Mouse (Mus musculus) ES-E14 (cell line): ENCODE measurements at regions not wholly inside any gene's neighbourhood (a gene's known extent, or its start where the extent isn't known, plus 50 kb on each side); places are given as distances from the start of the nearest gene placed in this dataset.

Experiments used
- CHD2 ChIP-seq: IDR thresholded peaks from 2 replicates; pipeline ENCODE4 v1.6.1; 2014; ENCODE audit warnings: mild to moderate bottlenecking, low read depth, low read length, inconsistent platforms
- HCFC1 ChIP-seq: IDR thresholded peaks from 2 replicates; pipeline ENCODE4 v1.6.1; 2012; ENCODE audit warnings: low read length, inconsistent platforms, borderline replicate concordance; ENCODE audit not compliant: insufficient read depth
- MAFK ChIP-seq: IDR thresholded peaks from 2 replicates; pipeline ENCODE4 v1.6.1; 2014; ENCODE audit warnings: mild to moderate bottlenecking, low read depth, low read length, inconsistent platforms; ENCODE audit not compliant: insufficient read depth
- ZNF384 ChIP-seq: IDR thresholded peaks from 2 replicates; pipeline ENCODE4 v1.6.1; 2012; ENCODE audit warnings: low read depth, low read length, inconsistent platforms

DNA sequence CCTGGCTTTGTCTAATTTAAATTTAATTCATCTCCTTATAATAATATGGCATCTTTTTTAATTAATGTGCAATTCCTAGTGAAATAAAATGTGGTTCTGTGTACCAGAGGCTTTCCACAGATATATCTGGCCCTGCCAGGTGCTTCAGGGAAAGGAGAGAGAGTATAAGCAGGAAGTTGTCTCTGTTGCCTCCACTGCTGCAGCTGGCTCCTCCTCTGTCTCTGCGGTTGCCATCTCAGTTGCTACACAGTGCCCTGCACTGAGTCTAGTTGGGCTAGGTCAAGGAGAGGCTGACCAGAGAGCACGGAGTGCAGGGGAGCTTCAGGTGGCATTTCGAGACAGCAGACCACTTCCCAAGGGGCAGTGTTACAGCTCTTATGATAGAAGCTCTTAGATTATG, 773.6 kb upstream of the Dsel start:
- no peak for TF ChIP-seq ZNF384
- TF ChIP-seq HCFC1, result no peak
- TF ChIP-seq CHD2, result no peak
- TF ChIP-seq MAFK, result no peak
